Mouse (Mus musculus) left cerebral cortex, adult 2 months (tissue): Measurements from ENCODE around the gene Cep152. TPM values are rescaled to one million over a fixed set of nuclear protein-coding genes. Genes with fewer than 3 reads are reported as not detected.
A peak's percentile ranks its signal among the peaks of the same experiment; 100 is the strongest.

Experiments
- DNase-seq, 2 experiments: peaks; one replicate each; pipeline ENCODE4 v3.0.0; 2021 to 2022; ENCODE audit warnings: low spot score in 2 of 2, mixed read lengths in 1 of 2; ENCODE audit errors: extremely low spot score in 1 of 2
- H3K27ac ChIP-seq: fragments of 200-600 bp; 2 replicates; pipeline ENCODE4 v1.8.1; 2022
- H3K4me3 ChIP-seq: fragments of 200-600 bp; 2 replicates; pipeline ENCODE4 v1.8.1; 2022
- CTCF ChIP-seq: fragments of 200-600 bp; IDR thresholded peaks from 2 replicates; pipeline ENCODE4 v1.8.1; 2022; ENCODE audit warnings: antibody characterized with exemption, mild to moderate bottlenecking, moderate library complexity
- intact Hi-C: fragments of 180-260 bp; cut with DNase I; formaldehyde crosslinking; loops from one replicate; pipeline ENCODE4 v1.15.1; 2025
- total RNA-seq, 2 experiments: library from RNA; stranded (reverse); gene quantifications; 2 replicates each; pipeline ENCODE4 v1.2.3; 2021

The Cep152 gene
- total RNA-seq, 2 experiments from 2014 or later: 2.6 TPM

DNA sequence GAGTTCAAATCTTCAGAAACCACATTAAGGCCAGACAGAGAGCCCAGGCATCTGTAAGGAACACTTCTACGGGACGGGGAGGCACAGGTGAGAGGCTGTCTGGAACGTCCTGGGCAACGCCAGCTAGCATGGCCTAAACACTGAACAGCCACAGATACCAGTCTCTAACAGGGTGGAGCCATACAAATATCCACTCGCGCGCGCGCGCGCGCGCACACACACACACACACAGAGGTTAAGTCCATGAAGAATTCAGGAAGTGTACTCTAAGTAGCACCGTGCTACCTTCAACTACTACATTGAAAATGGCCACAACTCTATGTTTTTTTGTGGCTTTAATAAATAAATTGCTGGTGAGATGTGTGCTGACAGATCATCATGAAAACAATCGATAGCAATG is 1.7 kb downstream of the Cep152 start:
- Histone ChIP-seq H3K4me3 (no peak overlapping the region), H3K27ac (no peak overlapping the region)
- TF ChIP-seq CTCF: no peak
- intact Hi-C loops: no loop called here
- no peak for DNase-seq

DNA sequence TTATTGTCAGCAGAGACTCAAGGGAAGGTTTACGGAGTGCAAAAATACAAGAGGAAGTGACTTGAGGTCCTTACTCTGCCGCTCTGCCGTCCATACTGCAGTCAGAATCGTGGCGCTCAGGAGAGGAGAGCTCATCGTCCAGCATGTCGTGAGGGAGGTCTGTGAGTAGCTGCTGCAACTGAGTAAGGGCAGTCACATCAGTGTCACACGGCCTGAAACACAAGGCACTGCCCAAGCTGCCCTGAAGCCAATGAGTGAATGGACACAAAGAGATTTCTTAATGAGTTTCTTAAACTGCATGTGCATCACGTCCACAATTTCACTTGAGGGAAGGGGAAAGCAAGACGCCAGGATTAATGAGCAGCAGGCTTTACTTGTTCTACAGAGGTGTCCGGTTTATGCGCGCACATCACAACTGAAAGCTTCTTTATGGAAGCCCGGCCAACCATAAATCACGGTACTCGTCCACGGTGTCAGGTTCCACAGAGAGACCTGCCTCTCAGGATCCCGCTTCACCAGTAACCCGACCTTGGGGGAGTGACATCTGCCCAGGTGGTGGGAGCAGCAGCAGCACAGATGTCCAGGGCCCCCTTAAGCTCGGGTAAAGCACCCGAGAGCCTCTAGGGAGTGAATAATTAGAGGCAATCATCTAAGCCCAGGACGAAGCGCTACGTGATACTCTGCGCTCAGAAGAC is 4.6 kb downstream of the Cep152 start:
- intact Hi-C loops: no loop called here
- no peak for DNase-seq
- Histone ChIP-seq H3K4me3 (no peak overlapping the region), H3K27ac (no peak overlapping the region)
- TF ChIP-seq CTCF: no peak

DNA sequence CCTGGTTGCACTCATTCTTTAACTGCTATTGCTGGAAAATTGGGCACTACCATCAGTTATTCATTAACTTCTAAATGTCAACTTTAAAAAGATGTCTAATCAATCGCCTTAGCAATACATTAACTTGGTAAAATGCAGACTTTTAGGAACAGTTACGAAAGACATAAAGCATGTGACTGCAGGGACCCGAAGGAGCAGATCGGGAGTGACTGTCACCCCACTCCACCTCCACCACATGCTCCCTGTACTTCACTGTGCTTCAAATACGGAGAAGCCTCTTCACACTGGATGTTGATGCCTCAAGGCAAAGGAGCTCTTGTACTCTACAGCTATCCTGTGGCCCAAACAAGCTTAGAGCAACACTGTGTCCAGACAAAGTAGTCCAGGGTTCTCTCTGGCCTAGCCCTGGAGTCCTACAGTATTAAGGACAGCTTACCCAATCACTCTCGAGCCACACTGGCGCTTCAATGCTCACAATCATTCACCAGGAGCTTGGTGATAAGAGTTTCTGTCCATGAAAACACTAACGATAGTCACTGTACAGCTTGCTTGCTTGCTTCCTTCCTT is 9.0 kb downstream of the Cep152 start:
- TF ChIP-seq CTCF: no peak
- Histone ChIP-seq H3K27ac (no peak overlapping the region), H3K4me3 (no peak overlapping the region)
- intact Hi-C loops: no loop called here
- DNase-seq: no peak

DNA sequence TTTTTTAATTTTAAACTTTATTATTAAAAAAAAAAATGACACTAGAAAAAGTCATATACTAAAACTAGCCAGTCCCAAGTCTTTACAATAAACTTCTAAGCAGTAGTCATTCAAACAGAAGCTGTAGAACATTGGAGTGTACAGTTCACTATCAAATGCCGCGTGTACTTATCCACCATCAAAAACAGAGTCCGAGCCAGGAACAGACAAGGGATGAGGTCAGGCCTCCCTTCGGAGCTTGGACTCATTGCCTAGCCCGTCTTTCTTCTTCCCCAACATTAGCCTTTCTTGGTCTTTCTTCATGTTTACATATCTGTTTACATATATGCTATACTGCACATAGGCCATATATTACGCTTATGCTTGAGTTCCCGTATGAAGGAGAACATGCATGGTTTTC is 9.5 kb downstream of the Cep152 start:
- no peak overlapping the region for H3K27ac ChIP-seq
- no peak for DNase-seq
- intact Hi-C loops: no loop called here
- TF ChIP-seq CTCF: no peak
- H3K4me3 ChIP-seq: no peak overlapping the region

DNA sequence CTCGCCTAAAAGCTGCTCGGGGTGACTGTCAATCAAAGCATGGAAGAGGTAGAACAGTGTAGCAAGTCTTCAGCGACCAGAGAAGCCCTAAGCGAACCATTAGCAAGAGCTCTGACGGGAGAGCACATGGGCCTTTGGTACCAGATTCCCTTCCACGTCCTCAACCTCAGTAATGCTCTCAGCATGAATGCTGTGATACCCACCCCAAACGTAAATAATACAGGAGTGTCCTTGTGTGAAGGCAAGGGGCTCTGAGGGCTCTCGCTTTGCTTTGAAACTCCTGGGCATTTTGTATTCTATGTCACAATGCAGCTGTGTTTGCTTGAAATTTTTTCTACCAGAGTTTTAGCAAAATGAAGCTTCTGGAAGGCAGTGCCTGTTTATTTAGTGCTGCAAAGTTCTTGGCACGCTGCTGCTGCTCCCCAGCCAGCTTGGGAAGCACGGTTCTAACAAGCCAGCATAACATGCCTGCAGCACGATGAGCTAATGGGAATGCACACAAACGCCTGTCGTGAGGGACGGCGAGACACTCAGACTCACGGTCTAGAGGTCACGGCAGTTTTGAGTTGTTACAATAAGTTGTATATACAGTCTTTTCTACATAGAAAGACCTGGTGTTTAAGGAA is 18.6 kb downstream of the Cep152 start:
- no peak for TF ChIP-seq CTCF
- no peak overlapping the region for H3K27ac ChIP-seq
- no peak overlapping the region for H3K4me3 ChIP-seq
- DNase-seq: no peak
- intact Hi-C loops: no loop called here

DNA sequence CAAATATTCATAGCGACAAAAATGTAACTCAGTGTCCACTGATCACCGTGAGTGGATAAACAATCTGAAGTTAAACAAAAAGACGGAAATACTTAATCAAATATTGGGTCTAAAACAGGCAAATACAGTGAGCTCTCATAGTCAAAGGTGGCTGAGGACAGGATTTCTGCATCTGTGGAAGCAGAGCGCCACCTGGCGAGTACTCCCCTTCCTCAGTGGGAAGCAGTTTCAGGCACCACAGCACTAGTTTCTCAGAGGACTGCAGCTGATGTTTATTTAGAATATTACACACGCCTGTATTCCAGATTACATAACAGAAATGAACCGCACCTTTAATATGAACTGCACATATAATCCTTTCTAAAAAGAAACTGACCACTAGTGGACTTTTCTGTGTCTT is 20.3 kb downstream of the Cep152 start:
- Histone ChIP-seq H3K27ac (no peak overlapping the region), H3K4me3 (no peak overlapping the region)
- intact Hi-C loops: loop anchor here (2.0 to 5.0 kb wide), 3 partner anchors 97 to 342 kb away; partner anchors contain the start of genes Fbn1 and Gm9913
- peak; percentile 73 for TF ChIP-seq CTCF
- peak; percentile 45 to 50 for DNase-seq

DNA sequence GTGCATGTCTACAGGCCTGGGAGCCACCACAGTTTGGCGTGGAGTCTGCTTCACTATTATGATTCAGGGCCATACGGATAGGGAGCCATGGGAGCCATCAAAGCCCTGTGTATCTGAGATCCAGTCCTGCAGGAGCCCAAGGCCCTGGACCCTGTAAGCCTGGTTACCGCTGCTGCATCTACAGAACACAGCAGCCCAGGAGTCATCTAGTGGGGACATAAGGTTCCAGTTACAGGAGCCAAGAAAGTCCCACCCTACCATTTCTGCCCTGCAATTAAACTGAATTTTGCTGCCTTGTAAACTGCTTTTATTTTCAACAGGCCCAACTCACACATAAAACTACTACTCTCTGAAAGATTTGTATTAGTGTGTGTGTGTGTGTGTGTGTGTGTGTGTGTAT is 21.9 kb downstream of the Cep152 start:
- DNase-seq: no peak
- intact Hi-C loops: loop anchor here (5.0 kb wide), 2 partner anchors 96 to 271 kb away; partner anchors contain the start of genes Fbn1 and Gm9913
- no peak for TF ChIP-seq CTCF
- H3K4me3 ChIP-seq: no peak overlapping the region
- no peak overlapping the region for H3K27ac ChIP-seq

DNA sequence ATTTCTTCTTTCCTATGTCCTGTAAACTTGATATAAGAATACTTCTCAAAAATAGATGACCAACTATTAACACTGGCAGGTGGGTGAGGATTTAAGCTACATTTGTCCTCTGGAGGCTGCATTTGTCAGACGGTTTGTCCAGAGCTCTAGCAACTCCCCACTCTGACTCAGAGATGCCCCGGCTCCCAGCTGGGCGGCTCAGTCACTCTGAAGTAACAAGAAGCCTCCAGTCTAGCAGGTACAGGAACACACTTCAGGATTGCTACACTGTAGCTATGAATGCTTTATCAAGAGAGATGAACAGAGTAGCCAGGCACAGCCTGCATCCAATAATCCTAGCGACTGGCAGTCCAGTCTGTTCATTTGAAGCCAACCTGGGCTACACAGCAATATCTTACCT is 26.0 kb downstream of the Cep152 start:
- TF ChIP-seq CTCF: no peak
- intact Hi-C loops: no loop called here
- DNase-seq: no peak
- Histone ChIP-seq H3K4me3 (no peak overlapping the region), H3K27ac (no peak overlapping the region)

DNA sequence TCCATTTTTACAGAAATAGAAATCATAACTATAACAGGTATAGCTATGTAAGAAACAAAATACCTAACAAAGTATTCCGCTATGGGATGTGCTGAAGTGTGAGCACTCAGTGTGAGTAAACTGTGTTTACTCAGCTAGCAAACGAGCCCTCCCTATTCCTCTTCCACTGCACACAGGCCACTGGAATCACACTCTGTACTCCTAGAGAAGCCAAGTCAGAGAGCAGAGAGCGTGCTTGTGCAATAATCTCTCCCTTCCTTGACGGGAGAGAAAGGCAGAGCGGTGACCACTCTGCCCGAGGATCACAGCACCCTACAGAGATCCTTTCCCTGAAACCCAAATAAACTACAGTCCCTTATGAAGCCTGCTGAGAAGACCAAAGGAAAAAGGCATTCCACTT is 26.7 kb downstream of the Cep152 start:
- intact Hi-C loops: no loop called here
- H3K4me3 ChIP-seq: no peak overlapping the region
- no peak overlapping the region for H3K27ac ChIP-seq
- no peak for DNase-seq
- TF ChIP-seq CTCF: no peak

DNA sequence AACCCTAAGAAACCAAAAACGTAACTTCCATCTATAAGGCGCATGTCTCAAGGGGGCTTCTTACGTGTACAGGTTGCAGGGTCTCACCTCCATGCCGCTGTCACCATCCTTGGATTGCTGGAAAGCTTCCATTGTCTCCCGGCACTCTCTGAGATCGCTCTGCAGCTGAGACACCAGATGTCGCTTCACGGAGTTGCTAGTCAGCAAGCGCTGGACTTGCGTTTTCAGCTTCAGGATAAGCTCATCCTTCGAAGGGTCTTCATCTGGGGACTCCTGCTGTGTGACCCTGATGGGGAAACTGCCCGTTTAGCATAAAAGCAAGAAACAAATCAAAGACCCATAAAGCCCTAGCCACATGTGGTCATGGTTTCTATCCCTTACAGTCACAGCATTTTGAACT is 30.1 kb downstream of the Cep152 start:
- intact Hi-C loops: no loop called here
- no peak for TF ChIP-seq CTCF
- Histone ChIP-seq H3K4me3 (no peak overlapping the region), H3K27ac (no peak overlapping the region)
- DNase-seq: no peak

DNA sequence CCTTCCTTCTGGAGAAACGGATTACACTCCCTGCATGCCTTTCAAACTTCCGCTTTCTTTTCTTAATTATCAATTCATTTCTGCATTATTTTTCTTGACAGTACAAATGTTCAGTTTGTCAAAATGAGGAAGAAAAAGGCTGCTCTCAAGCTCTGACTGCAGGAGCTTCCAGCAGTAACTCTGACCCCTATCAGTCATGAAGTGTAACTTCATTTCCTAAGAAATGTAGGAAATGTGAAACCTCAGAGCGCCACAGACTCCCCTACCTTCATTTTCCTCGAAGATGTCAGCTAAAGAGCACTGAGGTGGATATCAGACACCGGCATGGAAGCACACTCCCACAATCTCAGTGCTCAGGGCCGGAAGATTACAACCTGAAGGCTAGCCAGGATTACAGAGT is 30.8 kb downstream of the Cep152 start:
- H3K27ac ChIP-seq: no peak overlapping the region
- DNase-seq: no peak
- intact Hi-C loops: no loop called here
- no peak overlapping the region for H3K4me3 ChIP-seq
- peak; percentile 27 for TF ChIP-seq CTCF

DNA sequence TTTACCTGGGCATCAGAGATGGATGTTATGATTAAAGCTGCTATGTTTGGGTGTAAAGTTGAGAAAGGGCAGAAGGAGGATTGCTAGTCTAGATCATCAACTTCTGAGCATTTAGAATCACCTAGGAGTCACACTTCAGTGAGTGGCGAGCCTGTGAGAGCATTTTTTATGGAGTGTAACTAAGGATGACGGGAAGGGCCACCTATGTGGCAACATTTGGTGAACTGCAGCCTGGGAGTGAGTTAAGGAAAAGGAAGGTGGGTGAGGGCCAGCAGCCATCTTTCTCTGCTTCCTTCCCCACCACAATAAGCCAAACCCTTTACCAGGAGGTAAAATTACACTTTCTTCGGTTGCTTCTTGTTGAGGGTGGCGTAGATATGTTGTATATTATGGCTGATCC is 33.0 kb downstream of the Cep152 start:
- TF ChIP-seq CTCF: no peak
- no peak for DNase-seq
- intact Hi-C loops: no loop called here

More for the DNA sequence above, 33.0 kb downstream of the Cep152 start:
- Histone ChIP-seq H3K27ac (no peak overlapping the region), H3K4me3 (no peak overlapping the region)
